In genomic region chr10:61426251-61426757, GRCm38 (mm10) we compare ENCODE assay signal across 11 mouse cellular contexts. TPM values are rescaled to one million over a fixed set of nuclear protein-coding genes. Genes with fewer than 3 reads are reported as not detected.
DNase-seq lines count a peak whose midpoint lies in the region; ATAC-seq and TF ChIP-seq lines count a peak whose summit lies in the region.
"Had no signal": no experiment of that assay in that cellular context is flagged by ENCODE, and none has a peak within 500 bp of the region (broad histone marks: within the 10 kb centered on the region; RNA-seq: fewer than 3 reads in every experiment).

No protein-coding gene starts in this region.

- intact Hi-C loops in heart, postnatal 14 days (cut with DNase I), result no loop called here

- peaks cover 20% of the 10 kb centered on the region for H3K36me3 ChIP-seq in forebrain, embryonic 12.5 days (replicated peaks)

- no peak overlapping the region for H3K27ac ChIP-seq in cerebellum, adult 2 months (ENCODE audit: insufficient read depth, low read length)
- H3K27ac ChIP-seq in forebrain, embryonic 12.5 days, result no peak overlapping the region

- H3K4me3 ChIP-seq in cerebellum, adult 2 months (replicated peaks; ENCODE audit: insufficient read depth, low read depth, low read length), result no peak overlapping the region
- no peak overlapping the region for H3K4me3 ChIP-seq in forebrain, embryonic 12.5 days (replicated peaks)

- no peaks in the 10 kb centered on the region; the same call in 1 of the 2 replicates for H3K4me1 ChIP-seq in cerebellum, adult 2 months (ENCODE audit: control insufficient read depth, insufficient read depth, low read length)
- H3K4me1 ChIP-seq in forebrain, embryonic 12.5 days, result peaks cover 10% of the 10 kb centered on the region

- peak; percentile 52 for DNase-seq in gastrocnemius, adult 18-20 months (ENCODE audit: low spot score)
- DNase-seq in gastrocnemius, postnatal 10 days, result no peak
- DNase-seq in adrenal gland, postnatal 14 days, result peak; percentile 59
- DNase-seq in heart, postnatal 14 days, result peak; percentile 67 to 77
- peak; percentile 47 to 60 for DNase-seq in lung, adult 18-20 months
- DNase-seq in cerebellum, adult 2 months, result no peak
- no peak for DNase-seq in left cerebral cortex, adult 11 months (ENCODE audit: low spot score)
- DNase-seq: cerebellum, adult 11-12 months had no signal

- TF ChIP-seq CTCF in cerebellum, adult 2 months (IDR thresholded peaks at IDR 0.05; ENCODE audit: borderline replicate concordance, insufficient read depth, low read depth, low read length), result no peak

- H3K4me2 ChIP-seq in forebrain, embryonic 12.5 days, result no peak overlapping the region

- no peaks in the 10 kb centered on the region for H3K27me3 ChIP-seq in cerebellum, adult 2 months (ENCODE audit: control insufficient read depth, insufficient read depth, low read length)
- H3K27me3 ChIP-seq in forebrain, embryonic 12.5 days, result 0 out of 2 replicates have a peak, but pooled peaks cover 5% of the 10 kb centered on the region

- no peaks in the 10 kb centered on the region for H3K9me3 ChIP-seq in forebrain, embryonic 12.5 days

- no peak overlapping the region for H3K9ac ChIP-seq in forebrain, embryonic 12.5 days

- no peak for TF ChIP-seq POLR2A in cerebellum, adult 2 months (IDR thresholded peaks at IDR 0.05; ENCODE audit: borderline replicate concordance, insufficient read depth, low read length)

- ATAC-seq in forebrain, embryonic 12.5 days (ENCODE audit: low FRiP score), result no peak

- WGBS in cerebellum, adult 2 months, result 31% methylated on average over 2 of the region's 2 CpGs
- 67% methylated on average over 2 of the region's 2 CpGs for WGBS in forebrain, embryonic 12.5 days

RNA-seq across cellular contexts. Expression of gene Nodal, which starts 8.5 kb away (rescaled TPM):
- total RNA-seq in gastrocnemius, adult 18-20 months (2021), result under 1 TPM; 0.09 to 0.11 TPM
- under 1 TPM; 0.11 to 0.19 TPM for total RNA-seq in gastrocnemius, postnatal 10 days (2021)
- not detected in 2 replicates for total RNA-seq in adrenal gland, postnatal 14 days (2021)
- total RNA-seq in heart, postnatal 14 days (2021), result under 1 TPM in 1 of 2 experiments, not detected in 1; 0.10 TPM
- polyA plus RNA-seq in cerebellum, adult 2 months (2012; rRNA removed), result 0.68 and 0.97 TPM in 2 replicates
- 0.15 TPM in 1 of 2 replicates, not detected in the other for polyA plus RNA-seq in forebrain, embryonic 12.5 days (2016; fragmentation: Nextera tagmentation; extraction: Ambion mirVana)
- total RNA-seq: layer of hippocampus, postnatal 14 days; neutrophil, adult 5-6 weeks had no signal

RNA-seq across cellular contexts. Expression of gene Eif4ebp2, which starts 26.2 kb away (rescaled TPM):
- total RNA-seq in gastrocnemius, adult 18-20 months (2021), result 100 to 1,000 TPM; 147 to 178 TPM
- 100 to 1,000 TPM; 103 to 109 TPM for total RNA-seq in gastrocnemius, postnatal 10 days (2021)
- total RNA-seq in adrenal gland, postnatal 14 days (2021), result 109 and 114 TPM in 2 replicates
- 10 to 100 TPM; 75.1 to 75.5 TPM for total RNA-seq in heart, postnatal 14 days (2021)
- 30.4 and 32.0 TPM in 2 replicates for polyA plus RNA-seq in cerebellum, adult 2 months (2012; rRNA removed)
- 87.6 and 88.3 TPM in 2 replicates for polyA plus RNA-seq in forebrain, embryonic 12.5 days (2016; fragmentation: Nextera tagmentation; extraction: Ambion mirVana)

RNA-seq across cellular contexts. Expression of gene Pald1, which starts 43.0 kb away (rescaled TPM):
- 1 to 10 TPM; 5.1 to 6.3 TPM for total RNA-seq in gastrocnemius, adult 18-20 months (2021)
- total RNA-seq in gastrocnemius, postnatal 10 days (2021), result 10 to 100 TPM; 18.5 to 28.3 TPM
- 41.8 and 44.5 TPM in 2 replicates for total RNA-seq in adrenal gland, postnatal 14 days (2021)
- total RNA-seq in heart, postnatal 14 days (2021), result 10 to 100 TPM; 32.0 to 36.8 TPM
- polyA plus RNA-seq in cerebellum, adult 2 months (2012; rRNA removed), result 15.5 and 15.6 TPM in 2 replicates
- polyA plus RNA-seq in forebrain, embryonic 12.5 days (2016; fragmentation: Nextera tagmentation; extraction: Ambion mirVana), result 20.7 and 22.9 TPM in 2 replicates
- total RNA-seq: neutrophil, adult 5-6 weeks had no signal

RNA-seq across cellular contexts. Expression of gene Lrrc20, which starts 49.3 kb away (rescaled TPM):
- total RNA-seq in gastrocnemius, adult 18-20 months (2021), result 100 to 1,000 TPM; 161 to 167 TPM
- 10 to 100 TPM; 62.3 to 64.9 TPM for total RNA-seq in gastrocnemius, postnatal 10 days (2021)
- total RNA-seq in adrenal gland, postnatal 14 days (2021), result 11.7 and 15.5 TPM in 2 replicates
- 10 to 100 TPM; 24.5 to 25.8 TPM for total RNA-seq in heart, postnatal 14 days (2021)
- 20.8 and 20.9 TPM in 2 replicates for polyA plus RNA-seq in cerebellum, adult 2 months (2012; rRNA removed)
- polyA plus RNA-seq in forebrain, embryonic 12.5 days (2016; fragmentation: Nextera tagmentation; extraction: Ambion mirVana), result 14.4 and 15.7 TPM in 2 replicates

Comparison
In these comparisons a context has a peak if more than half of its experiments do, and no peak if none do; other contexts are left out.
1. DNase-seq: peak in gastrocnemius, adult 18-20 months (single experiment), adrenal gland, postnatal 14 days (single experiment), heart, postnatal 14 days (2 of 2) and lung, adult 18-20 months (2 of 2); none in gastrocnemius, postnatal 10 days (single experiment), cerebellum, adult 2 months (0 of 2) and left cerebral cortex, adult 11 months (single experiment).